In the genomic region with DNA sequence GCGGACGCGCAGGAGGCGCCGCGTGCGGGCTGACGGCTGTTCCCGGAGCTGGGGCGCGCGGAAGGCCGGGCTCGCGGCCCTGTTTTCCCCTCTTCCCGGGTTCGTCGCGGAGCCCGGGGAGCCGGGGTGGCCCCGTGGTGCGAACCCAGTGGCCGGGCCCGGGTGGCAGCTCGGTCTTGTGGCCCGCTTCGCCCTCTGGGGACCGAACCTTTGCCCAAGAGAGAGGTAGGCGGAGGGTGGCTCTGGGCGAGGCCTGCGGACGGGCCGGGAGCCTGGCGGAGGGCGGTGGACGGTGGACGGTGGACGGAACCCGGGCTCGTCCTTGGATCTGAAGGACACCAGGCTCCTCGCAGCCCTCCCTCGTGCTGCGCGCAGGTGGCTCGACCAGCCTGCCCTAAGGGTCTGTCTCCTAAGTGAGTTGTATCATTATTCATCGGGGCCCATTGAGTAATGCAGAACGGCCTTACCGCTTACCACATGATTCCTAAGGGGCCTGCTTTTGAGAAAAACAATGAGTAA, we compare ENCODE assay signal across 8 mouse cellular contexts. TPM values are rescaled to one million over a fixed set of nuclear protein-coding genes. Genes with fewer than 3 reads are reported as not detected.
DNase-seq lines count a peak whose midpoint lies in the region; ATAC-seq lines count a peak whose summit lies in the region.

No protein-coding gene starts in this region.

- ATAC-seq in hindbrain, embryonic 11.5 days (ENCODE audit: low FRiP score) = peak; percentile 82

- no peaks in the 10 kb centered on the region for H3K4me1 ChIP-seq in hindbrain, embryonic 11.5 days (replicated peaks; ENCODE audit: control insufficient read depth, insufficient read depth, low read length)
- peaks cover 18% of the 10 kb centered on the region for H3K4me1 ChIP-seq in midbrain, embryonic 10.5 days

- peak overlapping the region; percentile 96 for H3K9ac ChIP-seq in hindbrain, embryonic 11.5 days (ENCODE audit: low read depth, low read length)

- peak; percentile 51 for DNase-seq in adrenal gland, postnatal 25 days
- no peak for DNase-seq in adrenal gland, postnatal 10 days
- DNase-seq in retina, embryonic 14.5 days (ENCODE audit: low spot score) = peak; percentile 24
- no peak for DNase-seq in retina, postnatal 1 day
- peak; percentile 55 for DNase-seq in hindbrain, embryonic 11.5 days (ENCODE audit: low spot score)
- no peak for DNase-seq in midbrain, embryonic 10.5 days (ENCODE audit: low spot score)
- no peak for DNase-seq in ovary, adult 18-20 months (ENCODE audit: low spot score)
- no peak for DNase-seq in cerebellum, adult 8-10 months

- H3K27me3 ChIP-seq in hindbrain, embryonic 11.5 days (ENCODE audit: control insufficient read depth, insufficient read depth, low read length) = no peaks in the 10 kb centered on the region
- no peaks in the 10 kb centered on the region for H3K27me3 ChIP-seq in midbrain, embryonic 10.5 days (ENCODE audit: low read depth, poor library complexity, severe bottlenecking)

- under 1% methylated on average over 46 of the region's 49 CpGs for WGBS in hindbrain, embryonic 11.5 days
- WGBS in midbrain, embryonic 10.5 days = under 1% methylated on average over 44 of the region's 49 CpGs

- peak overlapping the region; percentile 68 for H3K4me2 ChIP-seq in hindbrain, embryonic 11.5 days (replicated peaks; ENCODE audit: low read depth, low read length)

- no peaks in the 10 kb centered on the region for H3K9me3 ChIP-seq in hindbrain, embryonic 11.5 days (ENCODE audit: control insufficient read depth, low read length)
- no peaks in the 10 kb centered on the region for H3K9me3 ChIP-seq in midbrain, embryonic 10.5 days (replicated peaks)

- H3K36me3 ChIP-seq in hindbrain, embryonic 11.5 days (ENCODE audit: control insufficient read depth, insufficient read depth, low read length) = no peaks in the 10 kb centered on the region; the same call in 1 of the 2 replicates
- peaks cover 38% of the 10 kb centered on the region for H3K36me3 ChIP-seq in midbrain, embryonic 10.5 days

- peak overlapping the region; percentile 99 for H3K4me3 ChIP-seq in hindbrain, embryonic 11.5 days (ENCODE audit: low read depth, low read length)
- H3K4me3 ChIP-seq in midbrain, embryonic 10.5 days = peak overlapping the region; percentile 89

- H3K27ac ChIP-seq in hindbrain, embryonic 11.5 days (ENCODE audit: low read depth, low read length) = peak overlapping the region; percentile 88
- peak overlapping the region; percentile 90 for H3K27ac ChIP-seq in midbrain, embryonic 10.5 days (replicated peaks)

RNA-seq across cellular contexts. Expression of a gene that starts 0.4 kb away (rescaled TPM):
- total RNA-seq in adrenal gland, postnatal 25 days (2021) = 59.8 and 67.4 TPM in 2 replicates
- 10 to 100 TPM; 41.1 to 48.9 TPM for total RNA-seq in adrenal gland, postnatal 10 days (2021)
- polyA plus RNA-seq in hindbrain, embryonic 11.5 days (2014; fragmentation: Nextera tagmentation; extraction: Ambion mirVana) = 45.9 and 47.6 TPM in 2 replicates
- polyA plus RNA-seq in midbrain, embryonic 10.5 days (2016; fragmentation: Nextera tagmentation; extraction: Ambion mirVana) = 33.5 and 39.0 TPM in 2 replicates

RNA-seq across cellular contexts. Expression of a gene that starts 27.6 kb away (rescaled TPM):
- 11.1 and 12.9 TPM in 2 replicates for total RNA-seq in adrenal gland, postnatal 25 days (2021)
- 10 to 100 TPM; 12.2 to 12.3 TPM for total RNA-seq in adrenal gland, postnatal 10 days (2021)
- 15.4 and 18.5 TPM in 2 replicates for polyA plus RNA-seq in hindbrain, embryonic 11.5 days (2014; fragmentation: Nextera tagmentation; extraction: Ambion mirVana)
- 19.8 and 19.9 TPM in 2 replicates for polyA plus RNA-seq in midbrain, embryonic 10.5 days (2016; fragmentation: Nextera tagmentation; extraction: Ambion mirVana)

RNA-seq across cellular contexts. Expression of a gene that starts 30.3 kb away (rescaled TPM):
- 9.3 and 13.3 TPM in 2 replicates for total RNA-seq in adrenal gland, postnatal 25 days (2021)
- total RNA-seq in adrenal gland, postnatal 10 days (2021) = 1 to 10 TPM; 7.1 to 9.8 TPM
- polyA plus RNA-seq in hindbrain, embryonic 11.5 days (2014; fragmentation: Nextera tagmentation; extraction: Ambion mirVana) = 8.8 and 9.0 TPM in 2 replicates
- polyA plus RNA-seq in midbrain, embryonic 10.5 days (2016; fragmentation: Nextera tagmentation; extraction: Ambion mirVana) = 8.0 and 8.3 TPM in 2 replicates

RNA-seq across cellular contexts. Expression of a gene that starts 40.1 kb away (rescaled TPM):
- total RNA-seq in adrenal gland, postnatal 25 days (2021) = 437 and 448 TPM in 2 replicates
- 100 to 1,000 TPM; 810 to 842 TPM for total RNA-seq in adrenal gland, postnatal 10 days (2021)
- 486 and 490 TPM in 2 replicates for polyA plus RNA-seq in hindbrain, embryonic 11.5 days (2014; fragmentation: Nextera tagmentation; extraction: Ambion mirVana)
- polyA plus RNA-seq in midbrain, embryonic 10.5 days (2016; fragmentation: Nextera tagmentation; extraction: Ambion mirVana) = 536 and 539 TPM in 2 replicates

RNA-seq across cellular contexts. Expression of a gene that starts 48.3 kb away (rescaled TPM):
- 18.0 and 19.2 TPM in 2 replicates for total RNA-seq in adrenal gland, postnatal 25 days (2021)
- 10 to 100 TPM; 15.3 to 20.4 TPM for total RNA-seq in adrenal gland, postnatal 10 days (2021)
- 0.53 and 1.3 TPM in 2 replicates for polyA plus RNA-seq in hindbrain, embryonic 11.5 days (2014; fragmentation: Nextera tagmentation; extraction: Ambion mirVana)
- polyA plus RNA-seq in midbrain, embryonic 10.5 days (2016; fragmentation: Nextera tagmentation; extraction: Ambion mirVana) = 0.79 and 0.88 TPM in 2 replicates

Comparison
In these comparisons a context has a peak if more than half of its experiments do, and no peak if none do; other contexts are left out.
1. DNase-seq: peak in adrenal gland, postnatal 25 days (single experiment), retina, embryonic 14.5 days (single experiment) and hindbrain, embryonic 11.5 days (single experiment); none in adrenal gland, postnatal 10 days (single experiment), retina, postnatal 1 day (single experiment), midbrain, embryonic 10.5 days (single experiment), ovary, adult 18-20 months (single experiment) and cerebellum, adult 8-10 months (single experiment).